Mouse (Mus musculus): ENCODE results near the gene Fads1.

DNA sequence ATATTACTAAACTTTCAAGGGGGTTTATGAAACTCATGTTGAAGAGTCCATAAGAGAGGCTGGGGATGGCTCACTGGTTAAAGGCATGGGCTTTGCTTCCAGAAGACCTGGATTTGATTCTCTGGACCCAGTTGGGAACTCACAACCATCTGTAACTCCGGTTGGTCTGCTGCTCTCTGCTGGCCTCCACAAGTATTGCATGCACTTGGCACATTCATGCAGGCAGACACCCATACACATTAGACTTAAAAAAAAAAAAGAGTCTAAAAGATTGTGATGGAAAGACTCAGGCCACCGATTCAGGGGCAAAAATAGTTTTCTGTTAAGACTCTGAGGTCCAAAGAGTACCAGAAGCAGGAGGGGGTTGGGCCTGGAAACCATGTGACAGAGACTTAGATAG, 8.1 kb downstream of the Fads1 start:
- TF ChIP-seq CTCF (IDR thresholded peaks at IDR 0.05; ENCODE audit: control insufficient read depth, insufficient read depth, insufficient read length) (peak; percentile 44), MAX (IDR thresholded peaks at IDR 0.05) (no peak), FOSL1 (IDR thresholded peaks at IDR 0.05; ENCODE audit: insufficient read depth, low read length, poor library complexity, severe bottlenecking) (no peak), MYOG (IDR thresholded peaks at IDR 0.05; ENCODE audit: control insufficient read depth, extremely low read depth, insufficient read length) (no peak), MYOD1 (IDR thresholded peaks at IDR 0.05; ENCODE audit: control insufficient read depth, insufficient read length, low read depth) (no peak), USF1 (IDR thresholded peaks at IDR 0.05; ENCODE audit: low read depth) (no peak), CEBPB (IDR thresholded peaks at IDR 0.05; ENCODE audit: low read depth) (no peak)
